Mouse (Mus musculus) CH12.LX (cell line): ENCODE data around the gene Tcf7. TPM values are rescaled to one million over a fixed set of nuclear protein-coding genes. Genes with fewer than 3 reads are reported as not detected.

Experiments used
- DNase-seq: peaks from one replicate; pipeline ENCODE4 v3.0.0-alpha.2; 2013; ENCODE audit errors: extremely low read depth
- H3K27ac ChIP-seq: 2 replicates; pipeline ENCODE4 v1.5.1; 2012; ENCODE audit warnings: low read depth, mild to moderate bottlenecking, control low read depth, moderate library complexity; ENCODE audit not compliant: insufficient read depth
- H3K27me3 ChIP-seq: replicated peaks from 2 replicates; pipeline ENCODE3; 2012; ENCODE audit warnings: inconsistent platforms
- H3K36me3 ChIP-seq, 2 experiments: replicated peaks in 1 of 2; 2 replicates each; pipeline versions ENCODE3 to v1.6.1; 2012; ENCODE audit warnings: inconsistent platforms in 1 of 2, low read length in 1 of 2, mild to moderate bottlenecking in 1 of 2, mixed read lengths in 1 of 2, moderate library complexity in 1 of 2; ENCODE audit not compliant: control insufficient read depth in 1 of 2, insufficient read depth in 1 of 2
- H3K4me1 ChIP-seq, 2 experiments: 2 replicates each; pipeline ENCODE4 v1.6.1; 2012; ENCODE audit warnings: inconsistent platforms in 1 of 2, moderate library complexity in 1 of 2; ENCODE audit not compliant: insufficient read depth in 2 of 2, control insufficient read depth in 1 of 2
- H3K4me2 ChIP-seq: 2 replicates; pipeline ENCODE4 v1.6.1; 2012; ENCODE audit warnings: low read depth, mild to moderate bottlenecking, control low read depth; ENCODE audit not compliant: poor library complexity, insufficient read depth, severe bottlenecking
- H3K4me3 ChIP-seq, 3 experiments: fragments of 150-350 bp in 1 of 3; sonication (generic) in 1 of 3; replicated peaks in 1 of 3; 2 replicates each; pipeline versions ENCODE3 to v1.5.1; 2011 to 2012; ENCODE audit warnings: low read depth in 2 of 3, low read length in 2 of 3, mild to moderate bottlenecking in 2 of 3, moderate library complexity in 2 of 3, control low read depth in 1 of 3, improper control_type of control experiment in 1 of 3, inconsistent platforms in 1 of 3, mixed read lengths in 1 of 3; ENCODE audit not compliant: poor library complexity in 1 of 3
- H3K79me2 ChIP-seq: replicated peaks from 2 replicates; pipeline ENCODE4 v1.6.1; 2012; ENCODE audit warnings: mild to moderate bottlenecking, moderate library complexity; ENCODE audit not compliant: control insufficient read depth, poor library complexity, insufficient read depth, severe bottlenecking; ENCODE audit errors: extremely low read depth
- H3K9ac ChIP-seq: 2 replicates; pipeline ENCODE4 v1.6.1; 2012; ENCODE audit warnings: low read depth, mild to moderate bottlenecking, control low read depth, moderate library complexity; ENCODE audit not compliant: insufficient read depth
- H3K9me3 ChIP-seq: replicated peaks from 2 replicates; pipeline ENCODE3; 2012; ENCODE audit warnings: low read length, inconsistent platforms, mixed read lengths
- CHD1 ChIP-seq: IDR thresholded peaks from 2 replicates; pipeline ENCODE4 v1.6.1; 2012; ENCODE audit warnings: low read depth, low read length, improper control_type of control experiment, inconsistent platforms
- CTCF ChIP-seq, 2 experiments: IDR thresholded peaks in 1 of 2; conservative IDR thresholded peaks in 1 of 2; 2 replicates each; pipeline ENCODE4 v1.5.1; 2011 to 2012; ENCODE audit warnings: low read depth in 2 of 2, low read length in 2 of 2, improper control_type of control experiment in 1 of 2, inconsistent platforms in 1 of 2, mild to moderate bottlenecking in 1 of 2, moderate library complexity in 1 of 2
- ELF1 ChIP-seq: IDR thresholded peaks from 2 replicates; pipeline ENCODE4 v1.6.1; 2014; ENCODE audit warnings: low read depth, mild to moderate bottlenecking, inconsistent platforms, low read length, improper control_type of control experiment
- IRF4 ChIP-seq: IDR thresholded peaks from 2 replicates; pipeline ENCODE4 v1.6.1; 2014; ENCODE audit warnings: low read depth, mild to moderate bottlenecking, inconsistent platforms, low read length, improper control_type of control experiment
- JUN ChIP-seq: IDR thresholded peaks from 2 replicates; pipeline ENCODE4 v1.6.1; 2011; ENCODE audit warnings: low read depth, mild to moderate bottlenecking, low read length, improper control_type of control experiment, moderate library complexity; ENCODE audit not compliant: insufficient read depth
- KAT2A ChIP-seq: IDR thresholded peaks from 2 replicates; pipeline ENCODE4 v1.6.1; 2012; ENCODE audit warnings: low read length, improper control_type of control experiment, inconsistent platforms; ENCODE audit not compliant: insufficient replicate concordance
- MAZ ChIP-seq: IDR thresholded peaks from 2 replicates; pipeline ENCODE4 v1.6.1; 2012; ENCODE audit warnings: low read depth, mild to moderate bottlenecking, inconsistent platforms, low read length, improper control_type of control experiment, moderate library complexity
- MEF2A ChIP-seq: IDR thresholded peaks from 2 replicates; pipeline ENCODE4 v1.6.1; 2014; ENCODE audit warnings: low read depth, mild to moderate bottlenecking, inconsistent platforms, low read length, improper control_type of control experiment, borderline replicate concordance
- MXI1 ChIP-seq: IDR thresholded peaks from 2 replicates; pipeline ENCODE4 v1.6.1; 2011; ENCODE audit warnings: mild to moderate bottlenecking, low read depth, low read length, improper control_type of control experiment
- NELFE ChIP-seq: IDR thresholded peaks from 2 replicates; pipeline ENCODE4 v1.6.1; 2011; ENCODE audit warnings: low read depth, low read length, improper control_type of control experiment
- NRF1 ChIP-seq: IDR thresholded peaks from 2 replicates; pipeline ENCODE4 v1.6.1; 2014; ENCODE audit warnings: low read depth, mild to moderate bottlenecking, inconsistent platforms, low read length, improper control_type of control experiment, moderate library complexity
- POLR2A ChIP-seq: IDR thresholded peaks from 2 replicates; pipeline ENCODE4 v1.6.1; 2011; ENCODE audit warnings: low read depth, mild to moderate bottlenecking, improper control_type of control experiment, low read length
- POLR2AphosphoS2 ChIP-seq: IDR thresholded peaks from 2 replicates; pipeline ENCODE4 v1.6.1; 2011; ENCODE audit warnings: low read depth, low read length, improper control_type of control experiment
- RAD21 ChIP-seq: IDR thresholded peaks from 2 replicates; pipeline ENCODE4 v1.6.1; 2011; ENCODE audit warnings: low read depth, mild to moderate bottlenecking, low read length, improper control_type of control experiment, moderate library complexity
- RCOR1 ChIP-seq: conservative IDR thresholded peaks from 2 replicates; pipeline ENCODE4 v1.6.1; 2012; ENCODE audit warnings: low read depth, mild to moderate bottlenecking, inconsistent platforms, low read length, improper control_type of control experiment
- SIN3A ChIP-seq: IDR thresholded peaks from 2 replicates; pipeline ENCODE4 v1.6.1; 2012; ENCODE audit warnings: low read length, improper control_type of control experiment, inconsistent platforms
- SMC3 ChIP-seq: IDR thresholded peaks from 2 replicates; pipeline ENCODE4 v1.6.1; 2011; ENCODE audit warnings: low read depth, low read length, improper control_type of control experiment
- TCF12 ChIP-seq: IDR thresholded peaks from 2 replicates; pipeline ENCODE4 v1.6.1; 2014; ENCODE audit warnings: low read depth, mild to moderate bottlenecking, inconsistent platforms, low read length, improper control_type of control experiment
- USF2 ChIP-seq: conservative IDR thresholded peaks from 2 replicates; pipeline ENCODE4 v1.6.1; 2011; ENCODE audit warnings: low read depth, low read length, improper control_type of control experiment
- ZC3H11A ChIP-seq: IDR thresholded peaks from 2 replicates; pipeline ENCODE4 v1.6.1; 2012; ENCODE audit warnings: low read depth, mild to moderate bottlenecking, inconsistent platforms, low read length, improper control_type of control experiment
- ZKSCAN1 ChIP-seq: IDR thresholded peaks from 2 replicates; pipeline ENCODE4 v1.6.1; 2012; ENCODE audit warnings: low read depth, inconsistent platforms, low read length, improper control_type of control experiment, borderline replicate concordance
- ZMIZ1 ChIP-seq: IDR thresholded peaks from 2 replicates; pipeline ENCODE4 v1.6.1; 2012; ENCODE audit warnings: low read depth, mild to moderate bottlenecking, inconsistent platforms, low read length, improper control_type of control experiment
- ZNF384 ChIP-seq: IDR thresholded peaks from 2 replicates; pipeline ENCODE4 v1.6.1; 2012; ENCODE audit warnings: low read depth, low read length, improper control_type of control experiment, inconsistent platforms
- dilution Hi-C: fragments of 300-500 bp; cut with MboI; formaldehyde crosslinking; loops from 2 replicates; pipeline ENCODE4 v1.14.3; 2020; ENCODE audit warnings: low sequenced_read_pairs; ENCODE audit not compliant: extremely low pct_unique_long_range_greater_than_20kb, extremely low pct_ligation_motif_present
- in situ Hi-C: fragments of 300-500 bp; cut with MboI; formaldehyde crosslinking; loops from 3 replicates; pipeline ENCODE4 v1.14.3; 2019; ENCODE audit warnings: low sequenced_read_pairs, low pct_ligation_motif_present, low pct_unique_long_range_greater_than_20kb, mixed read lengths
- polyA plus RNA-seq: library from polyadenylated mRNA; unstranded; fragments of >175 nt; gene quantifications from 2 replicates; pipeline ENCODE4 v1.2.1, GENCODE M21; 2012; ENCODE audit warnings: low read depth; ENCODE audit not compliant: insufficient read length
- total RNA-seq, 2 experiments: library from RNA; depleted of rRNA; stranded (reverse); fragments of 300-350 nt in 1 of 2; fragments of >200 nt in 1 of 2; gene quantifications; 2 replicates each; pipeline ENCODE4 v1.2.3; 2012 to 2014

Gene Tcf7
- total and polyA plus RNA-seq, 3 experiments: 0.55 to 5.5 (median 0.85) TPM

DNA sequence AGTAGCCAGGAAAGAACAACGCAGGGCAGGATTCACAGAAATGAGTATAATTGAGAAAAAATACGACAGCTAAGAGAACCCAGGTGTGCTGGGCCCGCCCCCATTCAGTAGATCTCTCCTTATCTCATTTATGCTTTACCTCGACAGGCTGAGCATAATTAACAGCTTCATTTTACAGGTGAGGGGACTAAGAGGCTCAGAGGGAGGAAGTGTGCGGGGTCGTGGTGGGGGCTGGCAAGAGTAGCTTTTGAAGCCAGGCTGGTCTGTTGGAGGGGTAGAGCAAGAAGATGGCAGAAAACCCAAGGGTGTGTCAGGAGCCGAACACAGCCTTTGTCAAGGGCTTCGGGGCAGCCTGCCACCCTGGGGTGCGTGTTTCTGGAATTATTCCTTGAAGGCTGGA lies 16.1 kb upstream of the Tcf7 start:
- in situ Hi-C loops: loop anchor here (5.0 kb wide), 2 partner anchors 37 to 43 kb away; no protein-coding TSS in a partner anchor
- no peaks in the 10 kb centered on the region for H3K27me3 ChIP-seq

DNA sequence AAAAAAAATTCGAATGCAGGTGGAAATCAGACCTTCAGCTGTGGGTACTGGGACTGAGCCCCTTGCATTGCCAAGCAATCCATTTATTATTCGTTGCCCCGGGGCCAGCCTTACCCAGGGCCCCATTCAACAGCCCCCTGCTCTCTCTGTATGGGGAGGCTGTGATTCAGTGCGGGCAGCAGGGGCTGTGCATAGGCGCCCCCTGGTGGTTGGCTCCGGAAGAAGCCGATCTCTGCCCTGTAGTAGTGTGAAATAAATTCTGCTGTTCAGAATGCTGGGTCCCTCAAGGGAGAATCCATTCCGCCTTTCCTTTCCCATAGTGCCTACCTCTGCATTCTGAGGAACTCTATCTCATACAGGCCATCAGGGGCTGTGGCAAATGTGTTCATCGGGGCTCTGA lies 14.5 kb upstream of the Tcf7 start:
- in situ Hi-C loops (loop anchor here (5.0 kb wide), 2 partner anchors 35 to 45 kb away; no protein-coding TSS in a partner anchor), dilution Hi-C loops (no loop called here)
- DNase-seq: peak; percentile 82

More for the DNA sequence above, 16.1 kb upstream of the Tcf7 start:
- Histone ChIP-seq H3K9me3 (no peaks in the 10 kb centered on the region), H3K36me3 (no peaks in the 10 kb centered on the region), H3K9ac (peak overlapping the region; percentile 11; the same call in 1 of the 2 replicates), H3K27ac (peak overlapping the region; percentile 56), H3K4me2 (peak overlapping the region; percentile 19), H3K4me3 (peak overlapping the region in 2 of 3 experiments; percentile 3), H3K79me2 (no peaks in the 10 kb centered on the region), H3K4me1 (peaks cover 26 to 74% of the 10 kb centered on the region in 2 experiments)
- dilution Hi-C loops: no loop called here
- TF ChIP-seq RAD21: no peak
- no peak for TF ChIP-seq POLR2AphosphoS2
- no peak; the same call in 1 of the 2 replicates for TF ChIP-seq SIN3A
- TF ChIP-seq ELF1: no peak
- no peak for TF ChIP-seq RCOR1
- no peak for TF ChIP-seq ZMIZ1
- no peak for TF ChIP-seq KAT2A
- TF ChIP-seq ZNF384: no peak
- no peak for TF ChIP-seq USF2
- TF ChIP-seq ZC3H11A: no peak
- no peak for TF ChIP-seq MAZ
- no peak for TF ChIP-seq ZKSCAN1
- DNase-seq: no peak

More for the DNA sequence above, 14.5 kb upstream of the Tcf7 start:
- Histone ChIP-seq H3K27me3 (no peaks in the 10 kb centered on the region), H3K4me1 (peaks cover 32 to 86% of the 10 kb centered on the region in 2 experiments), H3K9ac (no peak overlapping the region), H3K79me2 (no peaks in the 10 kb centered on the region), H3K27ac (no peak overlapping the region), H3K36me3 (no peaks in the 10 kb centered on the region), H3K4me3 (no peak overlapping the region), H3K9me3 (no peaks in the 10 kb centered on the region), H3K4me2 (no peak overlapping the region)
- TF ChIP-seq MAZ (0 out of 2 replicates have a peak, but pooled peaks have one; percentile 74), SMC3 (peak; percentile 96), ZC3H11A (peak; percentile 79), MEF2A (0 out of 2 replicates have a peak, but pooled peaks have one; percentile 23), MXI1 (no peak), IRF4 (peak; percentile 55; the same call in 1 of the 2 replicates), NELFE (0 out of 2 replicates have a peak, but pooled peaks have one; percentile 48), TCF12 (no peak), JUN (no peak), CTCF (conservative IDR thresholded peaks at IDR 0.05 in 1 of 2, IDR thresholded peaks at IDR 0.05 in 1 of 2; ENCODE audit: low read depth in 2 of 2, low read length in 2 of 2) (peak; percentile 92 to 96), CHD1 (no peak), RAD21 (peak; percentile 86), NRF1 (no peak), POLR2A (no peak)
